Mouse (Mus musculus): ENCODE measurements around the gene Abcg1.

The Abcg1 gene

DNA sequence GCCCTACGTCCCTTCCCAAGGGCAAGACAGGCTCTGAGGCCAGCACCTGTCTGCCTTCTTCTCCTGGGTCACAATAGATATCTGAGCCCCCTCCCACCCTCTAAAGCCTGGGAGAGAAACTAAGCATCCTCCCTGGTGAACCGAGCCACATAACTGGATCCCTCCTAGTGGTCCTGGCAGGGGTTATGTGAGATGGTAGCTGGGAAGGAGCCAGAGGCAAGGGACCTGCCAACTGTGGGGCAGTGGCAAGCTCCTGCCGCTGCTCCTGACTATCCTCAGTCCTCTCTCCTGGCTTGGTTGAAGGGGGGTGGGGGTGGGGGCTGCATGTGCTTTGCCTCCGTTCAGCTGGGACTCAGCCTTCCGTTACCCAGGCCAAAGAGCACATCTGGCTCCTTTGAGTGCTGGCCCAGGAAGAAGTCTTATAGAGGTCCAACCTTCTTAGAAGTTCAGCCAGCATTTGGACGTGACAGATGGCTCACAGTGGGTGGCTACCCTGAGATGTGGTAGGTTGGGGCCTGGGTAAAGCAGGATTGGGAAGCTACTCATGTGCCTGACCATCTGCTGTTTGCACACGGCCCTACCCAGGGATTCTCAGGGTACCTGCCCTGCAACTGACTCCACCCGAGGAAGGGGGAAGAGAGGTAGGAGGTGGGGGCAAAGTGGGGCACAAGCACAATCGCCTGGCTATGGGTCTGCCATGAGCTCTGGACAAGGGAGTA lies 68.2 kb downstream of the Abcg1 start:
- no peak for DNase-seq (ENCODE audit: extremely low read depth, low read depth, low spot score)

DNA sequence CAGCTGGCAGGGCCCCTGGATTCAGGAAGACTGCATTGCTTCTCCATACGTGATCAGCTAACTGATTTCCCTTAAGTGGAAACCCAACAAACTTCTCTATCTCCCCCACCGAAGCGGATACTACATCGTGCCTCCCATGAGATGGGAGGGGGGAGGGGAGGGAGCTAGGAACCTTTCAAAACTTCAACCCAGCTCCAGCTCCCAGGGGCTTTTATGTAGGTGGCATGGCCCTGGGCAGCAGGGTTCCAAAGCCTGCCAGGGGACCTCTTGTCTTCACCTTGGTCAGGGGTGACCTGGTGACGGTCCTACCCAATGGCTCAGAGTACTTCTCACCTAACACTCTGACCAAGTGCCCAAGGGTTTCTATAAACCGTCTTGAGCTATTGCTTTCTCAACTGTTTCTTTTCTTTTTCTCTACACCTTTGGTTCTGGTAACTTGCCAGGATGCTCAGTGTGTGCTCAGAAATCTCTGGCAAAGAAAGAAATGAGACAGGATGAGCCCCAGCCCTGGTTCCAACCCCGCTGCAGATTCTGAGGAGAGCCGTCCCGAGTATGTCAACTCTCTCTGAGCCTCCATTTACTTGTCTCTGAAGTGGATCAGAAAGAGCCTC lies 71.3 kb downstream of the Abcg1 start:
- no peak for DNase-seq (ENCODE audit: extremely low read depth, low read depth, low spot score)

DNA sequence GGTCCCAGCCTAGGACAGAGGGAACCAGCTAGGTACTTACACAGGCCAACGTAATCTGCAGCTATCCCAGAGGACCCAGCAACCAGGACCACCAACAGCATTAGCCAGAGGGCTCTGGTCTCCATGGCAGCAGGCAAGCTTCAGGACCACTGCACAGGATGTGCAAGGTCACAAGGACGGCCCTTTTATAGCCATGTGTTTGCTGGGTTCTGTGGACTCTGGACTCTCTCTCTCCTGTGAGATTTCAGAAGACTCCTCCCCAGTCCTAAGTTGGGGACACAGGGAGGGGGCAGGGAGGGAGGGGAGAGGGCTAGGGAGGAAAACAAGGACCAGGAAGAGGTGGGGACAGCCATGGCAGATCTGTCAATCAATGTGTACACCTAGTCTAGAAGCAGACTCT lies 72.0 kb downstream of the Abcg1 start, which contains the start of gene Tff3:
Tff3 (minus strand) TSS at position 195 of the 400 bp plus-strand sequence.
- DNase-seq (ENCODE audit: extremely low read depth, low read depth, low spot score): no peak

DNA sequence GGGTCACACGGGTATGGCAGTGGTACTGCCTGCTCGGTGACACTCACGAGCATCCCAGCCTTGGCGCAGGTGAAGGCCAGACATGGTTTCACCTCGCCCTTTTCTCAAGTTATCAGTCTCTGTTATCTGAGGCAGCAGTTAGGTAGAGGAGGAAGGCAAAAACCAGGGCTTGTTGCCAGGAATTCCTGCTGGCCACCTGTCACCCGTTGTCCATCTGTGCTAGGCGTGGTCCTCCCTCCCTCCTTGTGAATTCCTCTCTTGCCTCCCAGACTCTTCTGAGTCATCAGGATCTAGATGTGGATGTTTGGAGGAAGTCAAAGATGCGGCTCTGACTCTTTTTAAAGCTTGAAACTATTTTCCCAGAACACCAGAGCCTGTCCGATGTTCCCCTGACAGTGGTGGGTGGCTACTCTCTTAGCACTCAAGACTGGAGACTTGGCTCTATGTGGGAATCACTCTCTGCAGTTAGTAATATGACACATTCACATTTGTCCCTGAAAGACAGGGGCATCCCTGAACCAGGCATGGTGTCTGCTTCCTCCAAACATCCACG lies 73.9 kb downstream of the Abcg1 start:
- no peak for DNase-seq (ENCODE audit: extremely low read depth, low read depth, low spot score)

DNA sequence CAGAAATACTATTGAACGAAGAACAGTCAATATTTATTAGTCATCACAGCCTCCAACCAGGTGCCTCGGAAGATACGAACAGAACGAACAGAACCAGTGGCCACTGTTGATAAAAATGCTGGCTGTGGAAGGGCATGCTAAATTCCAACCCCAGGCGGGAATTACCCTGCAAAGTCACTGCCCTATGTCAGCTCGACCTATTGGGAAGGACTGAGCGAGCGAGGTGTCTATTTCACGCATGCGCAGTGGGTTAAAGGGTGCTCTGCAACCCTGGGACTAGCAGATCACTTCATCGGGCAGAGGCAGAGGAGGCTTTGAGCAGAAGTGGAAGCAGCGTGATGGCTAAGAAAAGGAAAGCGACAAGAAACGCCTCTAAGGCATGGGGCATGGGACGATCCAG lies 76.3 kb downstream of the Abcg1 start:
- DNase-seq (ENCODE audit: extremely low read depth, low read depth, low spot score): no peak

DNA sequence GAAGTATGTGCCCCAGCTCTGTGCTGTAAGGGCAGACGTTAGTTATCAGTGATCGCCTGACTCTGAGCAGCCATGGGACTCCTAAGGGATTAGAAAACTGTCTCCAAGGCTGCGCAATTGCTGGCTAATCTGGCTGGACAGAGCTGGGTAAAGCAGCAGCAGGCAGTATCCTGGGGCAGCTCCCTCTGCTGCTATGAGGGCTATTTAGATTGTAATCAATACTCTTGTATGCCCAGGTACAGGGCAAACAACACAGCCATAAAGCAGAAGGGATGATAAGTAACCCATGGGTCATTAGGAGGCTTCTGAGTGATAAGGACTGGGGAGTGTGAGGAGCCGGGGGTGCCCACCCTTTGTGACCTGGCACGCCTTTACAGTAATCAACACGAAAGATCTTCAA lies 77.4 kb downstream of the Abcg1 start:
- no peak for DNase-seq (ENCODE audit: extremely low read depth, low read depth, low spot score)

DNA sequence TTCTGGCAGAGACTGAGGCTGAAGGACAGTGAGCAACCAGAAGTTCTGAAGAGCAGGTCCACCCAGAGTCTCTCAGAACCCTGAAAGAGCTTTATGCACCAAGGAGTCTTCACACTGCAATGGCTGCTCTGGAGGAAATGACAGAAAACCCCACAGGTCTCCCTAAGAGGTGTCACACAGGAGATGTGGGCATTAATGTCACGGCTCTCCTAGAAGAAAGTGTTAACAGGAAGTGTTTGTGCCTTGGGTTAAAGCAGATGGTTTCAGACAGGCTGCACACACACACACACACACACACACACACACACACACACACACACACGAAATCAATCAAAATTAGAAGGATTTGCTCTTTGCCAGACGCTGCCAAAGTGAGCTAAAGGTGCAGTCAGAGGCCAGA lies 78.8 kb downstream of the Abcg1 start:
- no peak for DNase-seq (ENCODE audit: extremely low read depth, low read depth, low spot score)

DNA sequence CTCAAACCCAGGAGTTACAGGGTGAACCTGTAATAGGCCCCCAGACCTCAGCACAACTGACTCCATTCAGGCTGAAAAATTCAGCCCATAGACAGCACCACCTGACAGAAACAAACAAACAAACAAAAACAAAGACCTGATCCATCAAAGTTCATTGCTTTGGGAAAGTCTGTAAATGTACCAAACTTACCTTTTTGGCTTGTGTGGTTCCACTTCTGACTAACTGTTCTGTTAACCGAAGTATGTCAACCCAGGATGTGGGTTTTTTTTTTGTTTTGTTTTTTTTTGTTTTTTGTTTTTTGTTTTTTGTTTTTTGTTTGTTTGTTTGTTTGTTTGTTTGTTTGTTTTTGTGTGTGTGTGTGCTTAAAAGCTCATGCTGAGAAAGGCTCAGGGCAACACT lies 79.3 kb downstream of the Abcg1 start:
- no peak for DNase-seq (ENCODE audit: extremely low read depth, low read depth, low spot score)

DNA sequence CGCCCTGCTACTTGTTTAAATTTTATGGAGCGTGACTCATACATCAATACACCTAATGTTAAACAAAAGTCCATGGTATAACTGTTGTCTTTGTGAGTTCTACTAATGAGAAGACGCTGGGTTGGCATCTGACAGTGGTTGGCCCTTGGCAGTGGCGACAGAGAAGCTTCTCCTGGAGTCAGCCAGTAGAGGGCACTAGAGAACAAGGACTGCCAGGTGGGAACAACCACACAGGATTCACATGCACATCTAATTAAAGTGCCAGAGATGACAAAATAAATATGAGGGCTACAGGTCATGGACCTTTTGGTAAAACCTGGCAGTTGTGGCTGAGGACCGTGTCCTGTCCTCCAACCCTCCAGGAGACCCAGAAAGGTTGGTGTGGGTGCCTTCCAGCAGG lies 80.9 kb downstream of the Abcg1 start:
- DNase-seq (ENCODE audit: extremely low read depth, low read depth, low spot score): no peak

DNA sequence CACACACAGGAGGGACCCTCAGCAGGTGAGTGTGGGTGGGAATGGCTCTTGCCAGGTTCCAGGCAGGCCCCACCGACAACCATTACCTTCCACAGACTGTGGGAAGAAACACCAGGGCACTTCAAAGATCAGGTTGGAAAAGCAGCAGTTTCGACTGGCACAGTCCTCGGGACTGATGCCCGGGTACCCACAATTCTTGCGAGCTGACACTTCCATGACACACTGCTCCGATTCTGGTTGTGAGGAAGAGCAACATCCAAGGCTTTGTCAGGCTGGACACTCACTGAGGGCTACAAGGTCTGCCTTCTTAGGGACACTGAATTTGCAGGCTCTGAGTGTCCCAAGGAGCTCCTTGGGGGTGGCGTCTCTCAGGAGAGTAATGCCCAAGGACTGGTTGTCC lies 84.6 kb downstream of the Abcg1 start:
- no peak for DNase-seq (ENCODE audit: extremely low read depth, low read depth, low spot score)

DNA sequence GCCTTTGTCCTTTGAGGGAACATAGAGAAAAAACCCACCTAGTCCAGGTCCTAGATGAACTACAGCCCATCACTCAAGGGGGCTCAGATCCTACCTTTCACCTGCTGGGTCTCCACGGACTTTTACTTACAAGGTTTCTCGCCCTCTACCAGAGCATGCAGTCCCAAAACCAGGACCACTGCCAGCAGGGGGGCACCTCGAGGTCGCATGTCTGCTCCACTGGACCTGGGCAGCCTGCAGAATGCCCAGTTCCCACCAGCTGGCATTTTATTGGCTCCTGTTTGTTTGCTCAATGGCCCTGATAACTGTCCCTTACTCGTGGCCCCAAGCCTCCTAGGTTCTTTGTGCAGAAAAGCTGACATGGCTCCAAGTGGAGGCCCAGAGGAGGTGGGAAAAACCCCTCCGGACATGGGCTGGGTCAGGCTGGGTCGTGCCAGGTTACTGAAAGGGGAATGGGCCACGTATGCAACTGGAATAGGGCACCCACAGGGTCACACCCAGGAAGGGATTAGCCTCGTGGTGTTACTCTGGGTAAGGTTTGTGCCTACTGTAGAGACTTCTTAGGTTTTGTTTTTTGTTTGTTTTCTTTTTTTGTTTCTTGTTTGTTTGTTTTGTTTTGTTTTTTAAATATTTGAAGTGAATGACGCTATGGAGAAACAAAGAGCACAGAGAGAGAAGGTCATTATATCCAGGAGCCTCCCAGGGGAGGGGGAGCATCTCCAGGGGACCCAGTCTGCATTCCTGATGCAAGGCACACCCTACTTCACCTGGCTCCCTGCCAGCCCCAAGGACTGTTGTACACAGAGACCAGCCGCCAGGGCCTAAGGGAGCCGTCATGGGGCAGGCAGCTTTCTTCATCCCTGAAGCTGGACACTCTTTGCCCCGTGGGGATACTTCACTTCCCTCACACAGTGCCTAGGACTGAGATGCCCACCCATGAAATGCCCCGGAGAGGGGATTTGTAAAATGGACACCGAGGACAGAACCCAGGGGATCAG lies 86.9 kb downstream of the Abcg1 start, which contains the start of gene Tff2:
Tff2 (minus strand) TSS at position 243 of the 998 bp plus-strand sequence.
- DNase-seq (ENCODE audit: extremely low read depth, low read depth, low spot score): no peak

DNA sequence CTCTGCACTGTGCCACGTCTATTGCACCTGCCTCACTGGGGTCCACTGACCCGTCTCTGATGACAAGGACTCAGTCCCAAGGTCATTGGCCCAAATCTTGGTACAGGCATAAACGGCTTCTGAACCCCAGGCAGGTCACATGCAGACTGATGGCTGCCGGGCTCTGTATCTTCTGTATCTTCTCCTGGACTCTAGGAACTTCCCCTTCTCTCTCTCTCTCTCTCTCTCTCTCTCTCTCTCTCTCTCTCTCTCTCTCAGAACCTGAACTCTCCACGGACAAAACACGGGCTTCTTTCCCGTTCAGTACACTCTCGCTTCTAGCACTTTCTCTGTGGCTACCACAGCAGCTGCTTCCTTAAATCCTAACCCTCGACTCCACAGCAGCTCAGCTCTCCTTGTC lies 88.5 kb downstream of the Abcg1 start:
- no peak for DNase-seq (ENCODE audit: extremely low read depth, low read depth, low spot score)

DNA sequence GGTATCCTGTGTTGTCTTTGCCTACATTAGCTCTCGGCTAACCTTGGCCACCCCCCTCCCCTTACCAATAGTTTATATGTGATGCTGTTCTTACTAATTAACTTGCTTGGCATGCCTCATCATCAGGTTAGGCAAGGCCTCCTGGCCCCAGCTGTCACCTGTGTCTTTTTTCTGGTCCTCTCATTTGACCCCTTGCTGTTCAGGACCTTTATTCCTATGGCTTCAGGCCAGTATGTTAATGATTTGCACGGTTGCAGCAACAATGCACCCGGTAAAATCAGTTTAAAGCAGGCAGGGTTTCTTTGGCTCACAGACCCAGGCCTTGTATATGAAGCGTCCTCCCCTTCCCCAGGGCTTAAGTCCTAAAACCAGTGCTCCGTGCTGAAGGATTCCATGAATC lies 95.0 kb downstream of the Abcg1 start:
- DNase-seq (ENCODE audit: extremely low read depth, low read depth, low spot score): no peak

DNA sequence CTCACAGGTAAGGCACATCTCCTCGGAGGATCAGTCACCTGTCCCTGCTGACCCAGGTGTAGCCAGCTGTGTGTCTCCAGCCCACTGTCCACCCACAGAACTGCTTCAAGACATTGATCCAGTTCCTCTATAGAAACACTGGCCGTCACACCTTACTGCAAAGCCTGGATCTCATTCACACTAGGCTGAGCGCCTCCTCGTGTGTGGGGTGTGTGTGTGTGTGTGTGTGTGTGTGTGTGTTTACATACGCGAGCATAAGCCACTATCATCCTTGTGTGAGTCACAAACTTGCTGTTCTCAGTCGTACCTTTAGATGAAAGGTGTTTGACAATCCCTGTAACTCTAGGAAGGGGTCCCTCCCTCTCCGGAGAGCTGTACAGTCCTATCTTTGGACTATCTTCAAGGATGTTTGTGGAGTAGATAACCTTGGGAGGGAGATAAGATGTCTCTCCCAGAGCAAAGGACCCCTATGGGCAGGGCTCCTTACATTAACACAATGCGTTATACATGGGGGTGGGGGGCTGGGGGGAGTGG lies 95.6 kb downstream of the Abcg1 start:
- no peak for DNase-seq (ENCODE audit: extremely low read depth, low read depth, low spot score)

DNA sequence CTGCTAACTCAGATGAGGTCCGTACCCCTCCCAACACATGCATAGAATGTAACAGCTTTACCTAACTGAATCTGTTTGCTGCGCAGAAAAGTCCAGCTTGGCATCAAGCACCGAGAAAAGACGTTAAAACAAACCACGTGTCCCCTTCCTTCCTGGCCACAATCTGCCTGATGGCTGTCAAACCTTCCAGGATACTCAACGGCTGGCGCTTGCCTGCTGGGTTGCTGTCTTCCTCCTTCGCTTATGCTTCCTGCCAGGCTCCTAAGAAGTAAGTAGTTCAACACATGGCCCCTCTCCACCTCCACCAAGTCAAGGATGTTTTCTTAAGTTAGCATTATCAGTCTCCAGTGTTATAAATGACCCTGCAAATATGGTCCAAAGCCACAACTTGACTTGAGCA lies 96.3 kb downstream of the Abcg1 start:
- no peak for DNase-seq (ENCODE audit: extremely low read depth, low read depth, low spot score)

DNA sequence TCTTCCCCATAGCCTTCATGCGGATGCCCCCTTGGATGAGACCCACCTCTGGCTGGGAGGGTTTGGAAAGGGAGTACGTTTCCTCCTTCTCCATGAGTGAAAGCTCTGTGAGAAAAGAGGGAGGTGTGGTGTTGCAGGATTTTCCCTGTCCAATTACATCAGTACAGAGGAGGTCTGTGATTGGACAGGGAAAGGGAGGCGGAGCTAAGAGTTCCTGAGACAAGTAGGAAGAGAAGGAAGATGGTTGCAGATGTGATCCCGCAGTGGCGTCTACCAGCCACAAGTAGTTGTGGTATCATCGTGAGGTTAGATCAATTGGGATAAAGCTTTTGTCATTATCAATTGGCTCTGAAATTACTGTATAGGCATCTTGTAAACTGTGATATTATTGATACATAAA lies 100.4 kb downstream of the Abcg1 start:
- DNase-seq (ENCODE audit: extremely low read depth, low read depth, low spot score): no peak

DNA sequence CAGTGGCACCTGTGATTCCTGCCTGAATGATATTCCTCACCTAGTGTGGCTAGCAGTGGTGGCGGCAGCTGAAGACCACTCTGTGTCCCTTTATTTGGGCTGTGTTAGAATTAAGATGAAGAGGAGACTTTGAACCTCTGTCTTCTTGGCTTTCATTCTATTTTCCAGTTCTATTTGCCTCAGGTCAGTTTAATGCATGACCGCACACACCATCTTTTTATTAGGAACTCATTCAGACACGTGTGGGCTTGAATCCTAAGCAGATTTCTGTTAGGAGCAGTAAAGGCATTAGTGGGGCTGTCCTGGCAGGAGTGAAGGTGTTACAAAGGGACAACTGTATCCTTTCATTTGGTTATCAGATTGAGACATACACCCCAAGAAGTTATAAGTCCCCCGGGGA lies 102.8 kb downstream of the Abcg1 start:
- DNase-seq (ENCODE audit: extremely low read depth, low read depth, low spot score): no peak

DNA sequence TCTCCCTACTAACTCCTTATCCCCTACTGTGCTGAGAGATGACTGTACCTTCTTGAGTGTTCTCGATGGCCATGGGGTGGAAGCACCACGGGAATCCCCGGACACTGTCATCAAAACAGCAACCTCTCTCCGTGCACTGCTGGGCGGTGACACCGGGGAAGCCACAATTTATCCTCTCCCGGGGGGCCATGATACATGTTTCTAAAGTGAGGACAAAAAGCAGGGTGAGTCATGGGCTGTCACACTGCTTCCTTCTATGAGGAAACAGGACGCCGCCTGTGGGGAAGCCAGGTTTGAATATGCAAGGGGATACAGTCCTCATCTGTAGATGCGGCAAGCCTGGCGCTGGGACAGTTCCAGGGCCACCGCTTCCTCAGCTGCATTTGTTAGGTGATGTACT lies 105.1 kb downstream of the Abcg1 start:
- no peak for DNase-seq (ENCODE audit: extremely low read depth, low read depth, low spot score)

DNA sequence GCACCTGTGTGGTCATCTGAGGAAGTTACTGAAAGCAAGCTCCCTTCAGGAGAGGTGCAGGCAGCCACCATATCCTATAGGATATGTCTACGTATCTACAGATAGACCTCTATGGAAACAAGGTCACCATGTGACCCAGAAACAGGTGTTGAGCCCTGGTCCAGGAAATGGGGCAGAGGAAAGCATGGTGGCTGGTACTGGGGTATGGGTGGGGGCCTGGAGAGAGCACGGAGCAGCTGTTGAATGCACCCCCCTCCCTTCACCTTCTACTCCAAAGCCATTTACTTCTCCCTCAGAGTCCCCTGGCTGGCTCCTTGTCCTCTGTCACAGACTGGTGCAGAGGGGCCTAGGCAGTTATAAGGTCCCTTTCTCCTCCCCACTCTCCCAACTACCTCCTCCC lies 106.3 kb downstream of the Abcg1 start:
- DNase-seq (ENCODE audit: extremely low read depth, low read depth, low spot score): no peak

DNA sequence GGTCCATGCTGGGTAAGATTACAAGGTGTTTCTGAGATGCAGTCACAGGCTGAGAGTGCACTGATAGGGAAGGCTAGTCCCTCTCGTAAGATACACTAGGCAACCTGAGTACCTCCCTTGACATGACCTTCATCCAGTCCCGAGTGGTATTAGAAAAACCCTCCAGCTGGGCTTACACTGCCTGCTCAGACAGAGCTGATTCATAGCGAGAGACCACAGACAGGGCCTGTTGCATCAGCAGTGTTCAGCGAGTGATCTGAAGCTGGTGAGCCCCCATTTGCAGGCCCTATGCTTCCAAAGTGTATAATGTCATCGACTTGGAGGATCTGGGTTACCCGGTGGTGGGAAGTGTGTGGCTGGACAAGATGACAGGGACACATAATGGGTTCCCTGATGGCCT lies 107.7 kb downstream of the Abcg1 start, which contains the start of gene Tff1:
Tff1 (minus strand) TSS at position 151 of the 400 bp plus-strand sequence.
- no peak for DNase-seq (ENCODE audit: extremely low read depth, low read depth, low spot score)
